Mouse (Mus musculus) erythroid progenitor cell, adult 5-6 weeks (primary cell): ENCODE measurements around the gene Shb. TPM values are rescaled to one million over a fixed set of nuclear protein-coding genes. Genes with fewer than 3 reads are reported as not detected.

Experiments
- ATAC-seq: replicated peaks from 2 replicates; pipeline ENCODE4 v1.8.0; 2016; ENCODE audit warnings: moderate number of reproducible peaks, mild to moderate bottlenecking, moderate TSS enrichment, inconsistent platforms; ENCODE audit not compliant: poor library complexity, low FRiP score, severe bottlenecking
- total RNA-seq, 2 experiments: library from RNA; stranded (forward) in 1 of 2; stranded (reverse) in 1 of 2; fragments of 150-400 nt in 1 of 2; fragments of 186-747, 209-891 nt in 1 of 2; gene quantifications; 2 replicates each; pipeline versions ENCODE4 v1.2.3 to v1.2.4; 2015 to 2017; ENCODE audit warnings: low replicate concordance in 2 of 2

Shb gene
- total RNA-seq (2015; ENCODE audit: low replicate concordance) (1.3 TPM in 1 of 2 replicates, not detected in the other), total RNA-seq (2017; ENCODE audit: low replicate concordance) (1.5 and 6.5 TPM in 2 replicates)

GRCm38 (mm10) chr4:45532375-45532774 is at the start of gene Shb:
Gene Shb, minus strand, starts transcription at chr4:45532470.
- ATAC-seq: no peak

DNA sequence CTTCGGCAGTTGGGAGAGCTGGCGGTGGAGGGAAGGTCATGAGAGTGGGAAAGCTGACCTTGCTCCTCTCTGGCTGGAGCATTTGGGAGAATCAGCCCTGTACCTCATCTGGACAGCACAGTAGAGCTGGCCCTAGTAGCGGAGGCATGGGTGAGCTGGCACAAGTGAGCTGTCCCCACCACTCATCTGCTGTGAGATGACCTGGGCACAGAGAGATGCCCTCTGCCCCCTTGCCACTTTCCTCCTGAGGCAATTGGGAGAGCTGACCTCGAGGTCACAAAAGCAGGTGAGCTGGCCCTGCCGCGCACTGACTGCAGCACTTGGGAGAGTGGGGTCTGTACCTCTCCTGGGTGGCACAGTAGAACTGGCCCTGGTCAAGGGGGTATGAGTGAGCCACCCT is 48.8 kb upstream of the Shb start:
- no peak for ATAC-seq

GRCm38 (mm10) chr4:45578554-45579370 is 46.5 kb upstream of the Shb start:
- no peak for ATAC-seq

- no peak for ATAC-seq
These were observed 45.4 kb upstream of the Shb start for GRCm38 (mm10) chr4:45577631-45578030.

GRCm38 (mm10) chr4:45574614-45575169 is 42.4 kb upstream of the Shb start:
- no peak for ATAC-seq

GRCm38 (mm10) chr4:45569521-45569920 is 37.3 kb upstream of the Shb start:
- no peak for ATAC-seq

- no peak for ATAC-seq
These were observed 25.9 kb upstream of the Shb start for GRCm38 (mm10) chr4:45558211-45558610.

DNA sequence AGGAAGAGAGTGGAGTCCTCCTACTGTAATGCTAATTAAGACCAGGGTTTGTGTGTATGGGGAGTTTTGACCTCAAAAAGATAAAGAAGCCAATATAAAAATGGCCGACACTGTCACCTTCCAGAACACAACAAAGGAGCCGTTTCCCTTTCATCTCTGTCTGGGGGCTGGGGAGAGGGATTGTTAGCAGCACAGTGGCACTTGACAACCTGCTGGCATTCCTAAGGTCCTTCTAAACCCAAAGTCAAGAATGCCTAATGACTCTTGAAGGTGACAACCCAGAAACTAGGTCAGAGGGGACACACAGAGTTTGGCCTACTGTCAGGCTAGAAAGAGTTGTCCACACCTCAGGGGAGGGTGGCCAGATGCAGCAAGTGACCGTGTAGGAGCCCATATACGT is 20.3 kb upstream of the Shb start:
- no peak for ATAC-seq

- no peak for ATAC-seq
These were observed 18.7 kb upstream of the Shb start for GRCm38 (mm10) chr4:45550970-45551369.

DNA sequence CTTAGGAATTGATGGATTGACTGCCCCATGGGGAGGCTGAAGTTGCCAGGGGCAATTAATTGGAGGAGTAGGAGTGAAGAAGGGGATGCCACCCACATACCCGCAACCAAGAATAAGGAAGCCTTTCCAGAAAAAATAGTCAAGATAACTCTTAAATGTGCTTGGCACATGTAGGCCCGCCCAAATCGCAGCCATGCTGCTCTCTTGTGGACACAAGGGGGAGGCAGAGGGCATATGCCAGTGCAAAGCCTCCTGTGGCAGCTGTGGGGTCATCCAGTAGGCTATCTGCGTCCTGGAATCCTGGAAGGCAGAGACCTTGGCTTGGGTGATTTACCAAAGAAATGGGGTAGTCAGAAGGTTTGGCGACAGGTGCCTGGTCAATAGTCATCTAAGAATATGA is 17.2 kb upstream of the Shb start:
- ATAC-seq: no peak

- ATAC-seq: no peak
These were observed 13.6 kb upstream of the Shb start for GRCm38 (mm10) chr4:45545851-45546250.

- ATAC-seq: no peak
These were observed 11.3 kb upstream of the Shb start for GRCm38 (mm10) chr4:45543481-45544051.

- no peak for ATAC-seq
These were observed 8.1 kb upstream of the Shb start for GRCm38 (mm10) chr4:45540151-45540933.

- no peak for ATAC-seq
These were observed 6.9 kb upstream of the Shb start for GRCm38 (mm10) chr4:45539187-45539586.

- no peak for ATAC-seq
These were observed 1.2 kb upstream of the Shb start for GRCm38 (mm10) chr4:45533436-45533940.

DNA sequence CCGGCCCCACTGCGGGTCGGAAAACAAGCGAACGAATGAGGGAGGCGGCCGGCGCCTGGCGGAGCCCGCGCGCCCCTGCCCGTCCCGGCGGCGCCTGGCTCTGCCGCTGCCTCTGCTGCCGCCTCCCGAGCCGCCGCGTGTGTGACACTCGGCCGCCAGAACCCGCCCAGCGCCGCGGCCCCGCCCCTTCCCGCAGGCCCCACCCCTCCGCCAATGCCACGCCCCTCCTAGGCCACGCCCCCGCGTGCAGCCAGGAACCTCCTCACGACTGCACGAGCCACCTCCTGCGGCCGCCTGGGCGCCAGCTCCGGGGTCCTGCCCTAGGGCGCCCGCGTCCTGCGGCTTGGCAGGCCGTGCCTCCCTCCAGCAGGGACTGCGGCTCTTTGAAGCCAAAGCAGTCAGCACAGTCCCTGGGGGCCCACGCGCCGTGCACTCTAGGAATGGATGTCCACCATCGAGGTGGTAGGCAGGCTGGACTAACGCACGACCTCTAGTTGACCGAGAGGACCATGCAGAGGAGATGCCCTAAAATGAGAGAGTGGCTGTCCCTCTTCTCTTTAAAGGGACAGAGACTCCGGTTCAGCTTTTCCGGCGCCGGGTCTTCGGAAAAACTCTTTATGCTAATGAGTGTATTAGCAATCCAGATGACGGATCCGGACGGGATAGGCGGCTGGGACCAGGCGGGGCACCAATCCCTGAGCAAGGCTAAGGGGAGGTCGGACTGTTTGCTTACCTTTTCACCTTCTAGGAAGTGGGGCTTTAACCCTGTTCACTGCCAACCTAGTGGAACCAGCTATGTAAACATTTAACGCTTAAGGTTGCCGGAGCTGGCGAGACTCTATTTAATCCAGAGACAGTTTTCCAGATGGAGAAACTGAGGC is 1.4 kb downstream of the Shb start:
- peak; percentile 79 for ATAC-seq

DNA sequence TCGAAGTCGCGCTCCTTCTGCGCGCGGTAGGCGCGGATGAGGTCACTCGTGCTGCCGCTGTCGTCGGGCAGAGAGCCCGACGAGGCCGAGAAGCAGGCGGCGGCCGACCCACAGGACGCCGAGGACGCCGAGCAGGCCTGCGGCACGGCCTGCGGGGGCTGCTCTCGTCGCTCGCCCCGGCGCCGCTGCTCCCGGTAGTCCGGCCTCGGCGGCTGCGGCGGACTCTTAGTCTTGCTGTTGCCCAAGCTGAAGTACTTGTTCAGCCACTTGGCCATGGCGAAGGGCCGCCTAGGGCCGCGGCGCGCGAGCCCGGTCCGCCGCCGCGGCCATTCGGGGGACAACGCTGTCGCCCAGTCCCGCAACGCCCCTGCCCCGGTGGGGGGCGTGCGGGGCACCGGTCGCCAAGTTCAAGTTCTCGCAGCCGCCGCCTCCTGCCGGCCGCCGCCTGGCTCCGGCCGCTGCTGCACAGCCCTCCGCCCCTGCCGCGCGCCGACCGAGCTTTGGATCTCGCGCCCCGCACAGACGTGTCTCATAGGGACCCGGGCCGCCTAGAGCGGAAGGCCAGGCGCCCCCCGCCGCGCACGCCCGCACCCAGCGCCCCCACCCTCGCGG is 2.2 kb downstream of the Shb start:
- no peak for ATAC-seq

DNA sequence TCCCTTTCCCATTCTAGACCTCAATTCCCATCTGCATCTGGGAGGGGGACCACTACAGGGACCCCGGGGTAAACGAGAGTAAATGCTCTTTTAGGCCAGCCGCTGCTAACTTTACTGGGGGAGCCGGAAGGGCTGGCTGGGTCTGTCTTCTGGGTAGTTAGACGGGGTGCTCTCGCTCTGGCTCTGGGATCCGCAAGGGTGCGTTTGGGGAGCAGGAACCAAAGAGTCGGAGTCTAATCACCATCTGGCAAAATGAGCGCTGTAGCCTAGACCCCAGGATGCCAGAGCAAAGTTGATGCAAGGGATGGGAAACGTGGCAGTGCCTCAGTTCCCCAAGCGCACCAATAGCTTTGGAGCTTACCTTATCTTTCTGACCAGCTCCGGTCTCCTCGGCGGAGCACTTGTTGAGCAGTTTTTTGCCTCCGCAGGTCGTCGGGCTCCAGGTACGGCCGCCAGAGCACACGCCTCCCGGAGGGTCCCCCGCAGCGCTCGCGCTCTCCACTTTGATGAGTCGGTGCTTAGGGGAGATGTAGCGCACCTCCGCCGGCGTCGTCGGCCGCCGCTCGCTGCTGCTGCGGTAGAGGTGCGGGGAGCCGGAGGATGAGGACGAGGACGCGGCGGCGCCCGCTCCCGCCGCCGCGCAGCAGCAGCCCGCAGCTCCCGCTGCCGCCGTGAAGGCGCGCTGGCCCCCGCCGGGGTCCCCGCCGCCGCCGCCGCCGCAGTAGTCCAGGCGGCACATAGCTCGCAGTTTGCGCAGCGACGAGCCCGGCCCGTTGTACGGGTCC is 2.9 kb downstream of the Shb start:
- ATAC-seq: peak; percentile 43
